Mouse (Mus musculus) kidney, adult 18-20 months (tissue): ENCODE results near the gene Gpr4.

Source experiments
- DNase-seq: peaks from one replicate; pipeline ENCODE4 v3.0.0; 2021

The Gpr4 gene

GRCm38 (mm10) chr7:19267051-19267450 lies 54.7 kb downstream of the Gpr4 start:
- no peak for DNase-seq

GRCm38 (mm10) chr7:19268993-19269681 lies 56.8 kb downstream of the Gpr4 start:
- no peak for DNase-seq

GRCm38 (mm10) chr7:19269721-19270441 lies 57.5 kb downstream of the Gpr4 start:
- peak; percentile 56 for DNase-seq

- DNase-seq = no peak
Observed at GRCm38 (mm10) chr7:19270509-19271237, 58.3 kb downstream of the Gpr4 start.

GRCm38 (mm10) chr7:19271238-19272172 lies 59.2 kb downstream of the Gpr4 start, which contains the start of gene Vasp:
Gene Vasp, minus strand, starts transcription at chr7:19271817.
- DNase-seq = peak; percentile 92

GRCm38 (mm10) chr7:19272173-19272764 lies 59.9 kb downstream of the Gpr4 start:
- DNase-seq = peak; percentile 83
